Mouse (Mus musculus): Measurements from ENCODE around the gene Pfkm.

The Pfkm gene

GRCm38 (mm10) chr15:98136871-98137270 lies 44.5 kb downstream of the Pfkm start:
- in situ Hi-C loops (cut with MboI, MseI), result no loop called here

GRCm38 (mm10) chr15:98139763-98140162 lies 47.4 kb downstream of the Pfkm start:
- in situ Hi-C loops (cut with MboI, MseI), result no loop called here

- in situ Hi-C loops (cut with MboI, MseI), result no loop called here
Measured at GRCm38 (mm10) chr15:98140809-98141208, 48.4 kb downstream of the Pfkm start.

- in situ Hi-C loops (cut with MboI, MseI), result no loop called here
Measured at GRCm38 (mm10) chr15:98142515-98142914, 50.1 kb downstream of the Pfkm start.

GRCm38 (mm10) chr15:98144861-98145507 lies 52.6 kb downstream of the Pfkm start:
- in situ Hi-C loops (cut with MboI, MseI), result no loop called here

GRCm38 (mm10) chr15:98145559-98146181 lies 53.3 kb downstream of the Pfkm start:
- in situ Hi-C loops (cut with MboI, MseI), result no loop called here

- in situ Hi-C loops (cut with MboI, MseI), result no loop called here
Measured at GRCm38 (mm10) chr15:98148356-98148755, 56.0 kb downstream of the Pfkm start.

GRCm38 (mm10) chr15:98149166-98149602 lies 56.8 kb downstream of the Pfkm start:
- in situ Hi-C loops (cut with MboI, MseI), result no loop called here

- in situ Hi-C loops (cut with MboI, MseI), result loop anchor here (5.0 kb wide), 1 partner anchor 61 kb away; the partner anchor contains the start of genes Pfkm and Senp1
Measured at GRCm38 (mm10) chr15:98152916-98153315, 60.5 kb downstream of the Pfkm start.

GRCm38 (mm10) chr15:98153625-98154024 lies 61.2 kb downstream of the Pfkm start:
- in situ Hi-C loops (cut with MboI, MseI), result loop anchor here (5.0 kb wide), 1 partner anchor 61 kb away; the partner anchor contains the start of genes Pfkm and Senp1

- in situ Hi-C loops (cut with MboI, MseI), result loop anchor here (5.0 kb wide), 1 partner anchor 62 kb away; the partner anchor contains the start of genes Pfkm and Senp1
Measured at GRCm38 (mm10) chr15:98154146-98154545, 61.8 kb downstream of the Pfkm start.

GRCm38 (mm10) chr15:98154631-98155030 lies 62.2 kb downstream of the Pfkm start:
- in situ Hi-C loops (cut with MboI, MseI), result loop anchor here (5.0 kb wide), 1 partner anchor 62 kb away; the partner anchor contains the start of genes Pfkm and Senp1

- in situ Hi-C loops (cut with MboI, MseI), result no loop called here
Measured at GRCm38 (mm10) chr15:98155272-98155671, 62.9 kb downstream of the Pfkm start.

- in situ Hi-C loops (cut with MboI, MseI), result no loop called here
Measured at GRCm38 (mm10) chr15:98155944-98156343, 63.6 kb downstream of the Pfkm start.

- in situ Hi-C loops (cut with MboI, MseI), result no loop called here
Measured at GRCm38 (mm10) chr15:98157253-98157652, 64.9 kb downstream of the Pfkm start.

- in situ Hi-C loops (cut with MboI, MseI), result no loop called here
Measured at GRCm38 (mm10) chr15:98161026-98161805, 68.8 kb downstream of the Pfkm start.

- in situ Hi-C loops (cut with MboI, MseI), result no loop called here
Measured at GRCm38 (mm10) chr15:98162561-98162960, 70.2 kb downstream of the Pfkm start.

GRCm38 (mm10) chr15:98165525-98165924 lies 73.1 kb downstream of the Pfkm start, which contains the start of gene Asb8:
Gene Asb8, minus strand, starts transcription at chr15:98165625.
- in situ Hi-C loops (cut with MboI, MseI), result no loop called here

- in situ Hi-C loops (cut with MboI, MseI), result no loop called here
Measured at GRCm38 (mm10) chr15:98166963-98167644, 74.7 kb downstream of the Pfkm start, which contains the start of gene Ccdc184. Gene Ccdc184, plus strand, starts transcription at chr15:98167158.

GRCm38 (mm10) chr15:98167645-98168621 lies 75.5 kb downstream of the Pfkm start:
- in situ Hi-C loops (cut with MboI, MseI), result no loop called here

Data from T-helper 2 cell (primary cell).